Mouse (Mus musculus): Measurements from ENCODE around the gene Cbfa2t3. TPM values are rescaled to one million over a fixed set of nuclear protein-coding genes. Genes with fewer than 3 reads are reported as not detected.

Gene Cbfa2t3
- polyA plus RNA-seq, 1 experiment from 2014 or later = 4.2 TPM

- no peak overlapping the region for H3K9ac ChIP-seq
- H3K4me1 ChIP-seq (replicated peaks) = peaks cover 24% of the 10 kb centered on the region
- H3K9me3 ChIP-seq (replicated peaks) = no peaks in the 10 kb centered on the region
- ATAC-seq (replicated peaks; ENCODE audit: insufficient number of reproducible peaks, insufficient read depth, low FRiP score, low read depth) = no peak
- no peak overlapping the region for H3K27ac ChIP-seq
- H3K4me3 ChIP-seq = no peak overlapping the region
- H3K27me3 ChIP-seq = peaks cover 46% of the 10 kb centered on the region
- peak overlapping the region; percentile 34; the same call in 1 of the 2 replicates for H3K4me2 ChIP-seq
- WGBS = 61% methylated on average over 3 of the region's 3 CpGs
- no peaks in the 10 kb centered on the region for H3K36me3 ChIP-seq
Observed at GRCm38 (mm10) chr8:122735110-122735509, 36.2 kb upstream of the Cbfa2t3 start.

GRCm38 (mm10) chr8:122728630-122729029 is 29.7 kb upstream of the Cbfa2t3 start:
- WGBS = 28% methylated on average over 3 of the region's 3 CpGs
- H3K4me3 ChIP-seq = no peak overlapping the region
- no peak overlapping the region for H3K4me2 ChIP-seq
- H3K27me3 ChIP-seq = peaks cover 31% of the 10 kb centered on the region
- H3K27ac ChIP-seq = no peak overlapping the region
- no peak overlapping the region for H3K9ac ChIP-seq
- no peaks in the 10 kb centered on the region for H3K36me3 ChIP-seq
- H3K9me3 ChIP-seq (replicated peaks) = no peaks in the 10 kb centered on the region
- ATAC-seq (replicated peaks; ENCODE audit: insufficient number of reproducible peaks, insufficient read depth, low FRiP score, low read depth) = no peak
- no peaks in the 10 kb centered on the region for H3K4me1 ChIP-seq (replicated peaks)

- H3K9me3 ChIP-seq (replicated peaks) = no peaks in the 10 kb centered on the region
- no peak overlapping the region for H3K9ac ChIP-seq
- H3K27me3 ChIP-seq = peaks cover 27% of the 10 kb centered on the region
- no peaks in the 10 kb centered on the region for H3K4me1 ChIP-seq (replicated peaks)
- no peaks in the 10 kb centered on the region for H3K36me3 ChIP-seq
- no peak overlapping the region for H3K4me3 ChIP-seq
- no peak overlapping the region for H3K27ac ChIP-seq
- 70% methylated on average over 5 of the region's 5 CpGs for WGBS
- H3K4me2 ChIP-seq = no peak overlapping the region
- ATAC-seq (replicated peaks; ENCODE audit: insufficient number of reproducible peaks, insufficient read depth, low FRiP score, low read depth) = no peak
Observed at GRCm38 (mm10) chr8:122727412-122727811, 28.5 kb upstream of the Cbfa2t3 start.

GRCm38 (mm10) chr8:122726789-122727188 is 27.9 kb upstream of the Cbfa2t3 start:
- no peak overlapping the region for H3K4me3 ChIP-seq
- ATAC-seq (replicated peaks; ENCODE audit: insufficient number of reproducible peaks, insufficient read depth, low FRiP score, low read depth) = no peak
- H3K36me3 ChIP-seq = no peaks in the 10 kb centered on the region
- 65% methylated on average over 2 of the region's 2 CpGs for WGBS
- no peaks in the 10 kb centered on the region for H3K9me3 ChIP-seq (replicated peaks)
- no peak overlapping the region for H3K27ac ChIP-seq
- H3K27me3 ChIP-seq = peaks cover 29% of the 10 kb centered on the region
- peaks cover 6% of the 10 kb centered on the region; the same call in 1 of the 2 replicates for H3K4me1 ChIP-seq (replicated peaks)
- no peak overlapping the region for H3K9ac ChIP-seq
- H3K4me2 ChIP-seq = no peak overlapping the region

GRCm38 (mm10) chr8:122725187-122725586 is 26.3 kb upstream of the Cbfa2t3 start:
- 86% methylated on average over 6 of the region's 6 CpGs for WGBS
- H3K4me2 ChIP-seq = no peak overlapping the region
- H3K4me1 ChIP-seq (replicated peaks) = peaks cover 20% of the 10 kb centered on the region
- ATAC-seq (replicated peaks; ENCODE audit: insufficient number of reproducible peaks, insufficient read depth, low FRiP score, low read depth) = no peak
- no peaks in the 10 kb centered on the region for H3K36me3 ChIP-seq
- H3K27ac ChIP-seq = no peak overlapping the region
- H3K27me3 ChIP-seq = peaks cover 38% of the 10 kb centered on the region
- no peaks in the 10 kb centered on the region for H3K9me3 ChIP-seq (replicated peaks)
- H3K4me3 ChIP-seq = no peak overlapping the region
- H3K9ac ChIP-seq = no peak overlapping the region

- peaks cover 56% of the 10 kb centered on the region for H3K27me3 ChIP-seq
- H3K4me3 ChIP-seq = peak overlapping the region; percentile 24; the same call in 1 of the 2 replicates
- peak; percentile 58 for ATAC-seq (replicated peaks; ENCODE audit: insufficient number of reproducible peaks, insufficient read depth, low FRiP score, low read depth)
- H3K27ac ChIP-seq = peak overlapping the region; percentile 55
- no peaks in the 10 kb centered on the region for H3K9me3 ChIP-seq (replicated peaks)
- H3K9ac ChIP-seq = no peak overlapping the region
- H3K36me3 ChIP-seq = no peaks in the 10 kb centered on the region
- WGBS = 30% methylated on average over 14 of the region's 14 CpGs
- H3K4me2 ChIP-seq = peak overlapping the region; percentile 54
- peaks cover 31% of the 10 kb centered on the region for H3K4me1 ChIP-seq (replicated peaks)
Observed at GRCm38 (mm10) chr8:122720811-122721640, 22.1 kb upstream of the Cbfa2t3 start.

GRCm38 (mm10) chr8:122720070-122720729 is 21.3 kb upstream of the Cbfa2t3 start:
- peak overlapping the region; percentile 24 for H3K4me3 ChIP-seq
- peaks cover 57% of the 10 kb centered on the region for H3K27me3 ChIP-seq
- ATAC-seq (replicated peaks; ENCODE audit: insufficient number of reproducible peaks, insufficient read depth, low FRiP score, low read depth) = peak; percentile 71

GRCm38 (mm10) chr8:122719500-122720065 is 20.7 kb upstream of the Cbfa2t3 start:
- peak overlapping the region; percentile 54 for H3K4me2 ChIP-seq
- ATAC-seq (replicated peaks; ENCODE audit: insufficient number of reproducible peaks, insufficient read depth, low FRiP score, low read depth) = peak; percentile 61
- no peaks in the 10 kb centered on the region for H3K9me3 ChIP-seq (replicated peaks)
- peaks cover 62% of the 10 kb centered on the region for H3K27me3 ChIP-seq
- no peak overlapping the region for H3K9ac ChIP-seq
- 0 out of 2 replicates have a peak overlapping the region, but pooled peaks have one; percentile 24 for H3K4me3 ChIP-seq
- H3K4me1 ChIP-seq (replicated peaks) = peaks cover 31% of the 10 kb centered on the region
- H3K36me3 ChIP-seq = no peaks in the 10 kb centered on the region
- H3K27ac ChIP-seq = 0 out of 2 replicates have a peak overlapping the region, but pooled peaks have one; percentile 55
- WGBS = 17% methylated on average over 7 of the region's 7 CpGs

More at GRCm38 (mm10) chr8:122720070-122720729, 21.3 kb upstream of the Cbfa2t3 start:
- Histone ChIP-seq H3K9me3 (replicated peaks) (no peaks in the 10 kb centered on the region), H3K9ac (no peak overlapping the region), H3K4me2 (peak overlapping the region; percentile 54), H3K4me1 (replicated peaks) (peaks cover 31% of the 10 kb centered on the region), H3K27ac (peak overlapping the region; percentile 55), H3K36me3 (no peaks in the 10 kb centered on the region)
- 2% methylated on average over 25 of the region's 25 CpGs for WGBS

- Histone ChIP-seq H3K36me3 (no peaks in the 10 kb centered on the region), H3K4me3 (no peak overlapping the region), H3K9me3 (replicated peaks) (no peaks in the 10 kb centered on the region), H3K9ac (no peak overlapping the region), H3K27me3 (peaks cover 62% of the 10 kb centered on the region), H3K4me2 (no peak overlapping the region), H3K27ac (no peak overlapping the region), H3K4me1 (replicated peaks) (peaks cover 31% of the 10 kb centered on the region)
- 81% methylated on average over 14 of the region's 14 CpGs for WGBS
- no peak for ATAC-seq (replicated peaks; ENCODE audit: insufficient number of reproducible peaks, insufficient read depth, low FRiP score, low read depth)
Observed at GRCm38 (mm10) chr8:122718711-122719499, 20.0 kb upstream of the Cbfa2t3 start.

GRCm38 (mm10) chr8:122717869-122718509 is 19.1 kb upstream of the Cbfa2t3 start:
- no peak for ATAC-seq (replicated peaks; ENCODE audit: insufficient number of reproducible peaks, insufficient read depth, low FRiP score, low read depth)
- 76% methylated on average over 10 of the region's 10 CpGs for WGBS
- H3K27me3 ChIP-seq = peaks cover 62% of the 10 kb centered on the region
- H3K4me3 ChIP-seq = no peak overlapping the region
- no peak overlapping the region for H3K9ac ChIP-seq
- H3K36me3 ChIP-seq = no peaks in the 10 kb centered on the region
- no peaks in the 10 kb centered on the region for H3K9me3 ChIP-seq (replicated peaks)
- H3K4me2 ChIP-seq = no peak overlapping the region
- H3K4me1 ChIP-seq (replicated peaks) = peaks cover 31% of the 10 kb centered on the region
- H3K27ac ChIP-seq = no peak overlapping the region

All from heart, embryonic 15.5 days (tissue).